Mouse (Mus musculus): ENCODE data around the gene Syap1.
A peak's percentile ranks its signal among the peaks of the same experiment; 100 is the strongest.

Gene Syap1

DNA sequence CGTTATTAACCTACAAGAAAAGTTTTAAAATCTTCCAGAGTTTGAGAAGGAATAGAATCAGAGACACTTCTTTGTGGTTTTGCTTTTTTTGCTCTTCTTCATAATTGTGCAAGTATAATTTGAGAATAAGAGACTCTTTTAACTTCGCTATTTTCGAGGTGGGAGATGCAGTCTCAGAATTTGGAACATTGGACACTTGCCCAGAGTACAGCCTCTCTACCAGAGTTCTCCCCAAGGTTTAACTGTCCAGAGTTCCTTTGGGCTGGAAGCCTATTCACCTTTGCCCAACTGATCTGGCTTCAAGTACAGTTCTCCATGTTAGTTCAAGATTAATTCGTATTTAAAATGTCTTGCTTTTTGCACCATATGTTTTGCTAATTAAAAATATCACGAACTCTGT is 58.5 kb downstream of the Syap1 start:
- DNase-seq (ENCODE audit: low read depth) = no peak

DNA sequence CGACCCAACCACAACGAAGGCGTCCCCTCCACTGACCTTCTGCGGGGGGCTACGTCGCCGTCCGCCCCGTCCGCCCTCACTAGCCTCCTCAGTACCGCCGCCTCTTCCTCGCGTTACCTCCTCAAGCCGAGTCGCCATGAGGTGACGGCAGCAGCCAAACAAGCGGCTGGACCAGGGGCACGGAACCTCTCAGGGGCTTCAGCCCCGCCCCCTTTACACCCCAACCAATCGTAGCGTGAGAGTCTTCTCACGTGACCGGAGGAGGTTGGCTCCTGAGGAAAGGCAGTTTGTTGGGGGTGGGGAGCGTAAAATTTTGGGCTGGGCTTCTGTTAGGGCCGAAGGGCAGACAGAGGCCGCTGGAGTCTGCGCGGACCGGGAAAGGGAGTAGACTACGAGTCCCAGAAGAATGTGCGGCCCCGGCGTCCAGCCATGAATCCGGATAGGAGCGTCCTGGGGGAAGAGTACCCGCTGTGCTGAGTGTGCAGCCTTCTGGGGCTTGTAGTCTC is 59.0 kb downstream of the Syap1 start, which contains the start of gene Txlng:
Gene Txlng (minus strand): TSS at position 252 of the 506 bp plus-strand sequence.
- DNase-seq (ENCODE audit: low read depth) = peak; percentile 95

DNA sequence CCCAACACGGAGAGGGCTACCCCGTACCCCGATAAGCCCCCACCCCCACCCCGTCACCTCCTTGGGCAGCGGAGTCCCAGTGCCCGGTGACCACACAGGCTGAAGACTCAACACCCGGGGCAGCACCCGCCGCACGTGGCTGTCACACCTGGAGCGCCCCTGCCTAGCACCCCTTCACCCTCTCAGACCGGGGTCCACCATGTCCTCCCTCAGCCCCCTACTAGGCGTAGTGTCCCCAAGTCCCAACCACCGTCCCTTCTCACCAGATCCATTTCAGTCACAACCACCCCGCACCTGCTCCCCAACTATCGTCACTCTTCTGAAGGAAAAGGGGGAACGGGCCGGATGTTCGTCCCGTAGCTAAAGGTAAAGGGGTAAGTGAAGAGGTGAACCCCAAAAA is 59.5 kb downstream of the Syap1 start:
- no peak for DNase-seq (ENCODE audit: low read depth)

DNA sequence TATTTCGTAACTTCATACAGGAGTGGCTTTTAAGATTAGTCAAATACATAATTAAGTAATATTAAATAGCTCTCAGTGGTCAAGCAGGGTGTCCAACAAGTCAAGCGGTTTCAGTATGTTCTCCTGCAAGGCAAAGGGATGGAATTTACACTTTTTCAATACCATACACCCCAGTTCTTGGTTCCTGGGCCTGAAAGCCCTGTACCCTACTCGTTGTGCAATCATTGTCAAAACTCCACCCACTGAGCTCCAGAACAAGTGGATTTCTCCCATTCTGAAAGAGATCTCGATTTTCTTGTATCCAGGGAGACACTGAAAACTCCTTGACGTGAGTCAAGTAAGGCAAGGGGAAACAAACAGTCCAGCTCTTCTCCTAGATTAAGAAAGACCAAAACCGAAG is 60.2 kb downstream of the Syap1 start:
- no peak for DNase-seq (ENCODE audit: low read depth)
